Mouse (Mus musculus) spleen, adult 2 months (tissue): ENCODE data around the gene Rab33b.

Source experiments
- CTCF ChIP-seq: fragments of 200-500 bp; IDR thresholded peaks from 2 replicates; pipeline ENCODE4 v1.5.1; 2011; ENCODE audit warnings: mild to moderate bottlenecking, inconsistent platforms; ENCODE audit not compliant: insufficient read depth, insufficient read length, insufficient replicate concordance; ENCODE audit errors: extremely low read depth
- POLR2A ChIP-seq: fragments of 200-500 bp; IDR thresholded peaks from 2 replicates; pipeline ENCODE4 v1.6.1; 2011; ENCODE audit warnings: low read depth, low read length, inconsistent platforms

DNA sequence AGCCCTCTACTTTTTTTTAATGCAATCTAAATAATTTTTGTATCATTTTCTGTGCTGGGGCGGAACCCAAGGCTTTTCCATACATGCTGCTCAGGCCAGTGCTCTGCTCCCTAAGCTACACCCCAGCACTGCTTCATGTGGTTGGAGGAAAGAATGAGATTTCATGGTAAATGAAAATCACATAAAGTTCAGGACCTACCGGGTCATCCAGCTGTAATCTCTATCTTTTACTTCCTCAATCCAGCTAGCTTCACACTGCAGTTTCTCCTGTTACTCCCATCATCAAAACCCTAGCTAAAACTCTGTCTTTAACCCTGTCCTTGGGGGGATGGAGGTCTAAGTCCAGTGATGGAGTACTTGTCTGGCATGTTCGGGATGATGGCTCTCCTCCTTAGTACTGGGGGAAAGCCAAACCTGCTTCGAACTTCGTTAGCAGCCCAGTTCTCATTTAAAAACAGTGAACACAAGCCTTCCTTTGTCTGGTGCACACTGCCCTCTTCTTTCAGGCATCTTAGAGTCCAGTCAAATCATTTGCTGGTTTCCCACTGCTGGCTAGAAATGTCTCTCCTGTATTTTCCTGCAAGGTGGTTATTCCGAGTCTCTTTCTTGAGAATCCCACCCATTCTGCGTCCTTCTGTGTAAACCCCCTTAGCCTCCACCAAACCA is 6.5 kb downstream of the Rab33b start:
- no peak for TF ChIP-seq POLR2A
- TF ChIP-seq CTCF, result no peak
